Mouse (Mus musculus): ENCODE measurements around the gene Dcaf5. TPM values are rescaled to one million over a fixed set of nuclear protein-coding genes. Genes with fewer than 3 reads are reported as not detected.
"Not testable (repeated sequence)": the region's sequence is repeated elsewhere in the genome, so short reads cannot be mapped to it uniquely, and the experiment has no call there.

Gene Dcaf5
- 25.2 and 27.7 TPM in 2 replicates for polyA plus RNA-seq (2015; fragmentation: Nextera tagmentation; extraction: Ambion mirVana)

DNA sequence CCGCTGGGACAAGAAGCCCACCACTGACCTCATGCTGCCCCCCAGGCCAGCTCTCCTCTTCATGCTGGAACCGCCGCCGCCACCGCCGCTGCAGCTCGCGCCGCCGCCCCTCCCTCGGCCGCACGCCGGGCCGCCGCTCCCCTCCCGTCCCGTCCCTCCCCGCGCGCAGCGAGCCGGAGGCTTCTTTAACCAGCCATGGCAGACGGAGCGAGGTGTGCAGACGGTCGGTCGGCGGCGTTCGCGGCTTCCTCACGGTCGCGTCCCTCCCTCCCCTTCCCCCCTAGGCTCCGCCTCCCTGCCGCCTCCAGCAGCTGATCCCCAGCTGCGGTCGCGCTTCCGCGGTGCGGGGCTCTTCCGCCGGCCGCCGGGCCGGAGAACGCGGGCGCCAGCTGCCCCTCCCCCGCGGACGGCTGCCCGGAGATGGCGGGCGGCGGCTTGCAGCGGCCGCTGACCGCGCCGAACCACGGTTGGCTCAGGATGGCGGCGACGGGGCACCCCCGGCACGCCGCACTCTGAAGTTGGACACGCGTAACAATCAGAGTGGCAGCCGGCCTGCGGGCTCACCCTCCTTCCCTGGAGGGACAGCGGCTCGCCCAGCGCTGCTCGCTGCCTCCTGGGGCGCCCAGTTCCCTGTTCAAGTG is at the start of gene Dcaf5:
TSS of gene Dcaf5 (minus strand) at position 266 of the 641 bp plus-strand sequence.
- Histone ChIP-seq H3K36me3 (no peaks in the 10 kb centered on the region), H3K9me3 (no peaks in the 10 kb centered on the region), H3K4me3 (peak within 1 kb of the TSS; percentile 93), H3K4me1 (replicated peaks) (peaks cover 22% of the 10 kb centered on the region), H3K4me2 (peak within 1 kb of the TSS; percentile 69), H3K9ac (peak within 1 kb of the TSS; percentile 96), H3K27ac (peak within 1 kb of the TSS; percentile 98), H3K27me3 (no peaks in the 10 kb centered on the region)
- peak; percentile 82 for ATAC-seq (ENCODE audit: low FRiP score)
- WGBS: under 1% methylated on average over 78 of the region's 79 CpGs

DNA sequence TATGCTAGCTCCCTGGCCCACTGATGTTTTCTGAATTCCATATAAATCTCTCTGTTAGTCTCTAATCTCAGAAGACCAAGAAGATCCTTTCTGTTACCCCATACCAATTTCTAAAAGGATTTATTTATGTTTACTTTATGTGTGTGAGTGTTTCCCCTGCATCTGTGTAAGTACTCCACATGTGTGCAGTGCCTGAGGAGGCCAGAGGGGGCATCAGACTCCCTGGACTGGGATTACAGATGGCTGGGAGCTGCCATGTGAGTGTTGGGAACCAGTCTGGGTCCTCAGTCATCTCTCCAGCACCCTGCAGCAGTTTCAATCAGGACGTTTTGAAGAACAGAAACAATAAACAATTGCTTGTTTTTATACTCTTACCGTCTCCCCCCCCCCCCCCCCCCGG is 47.0 kb upstream of the Dcaf5 start:
- Histone ChIP-seq H3K9me3 (no peaks in the 10 kb centered on the region), H3K4me3 (no peak overlapping the region), H3K4me1 (replicated peaks) (no peaks in the 10 kb centered on the region), H3K36me3 (peaks cover 64% of the 10 kb centered on the region), H3K4me2 (no peak overlapping the region), H3K27ac (no peak overlapping the region), H3K9ac (no peak overlapping the region), H3K27me3 (no peaks in the 10 kb centered on the region)
- no peak for ATAC-seq (ENCODE audit: low FRiP score)
- 73% methylated on average over 3 of the region's 3 CpGs for WGBS

DNA sequence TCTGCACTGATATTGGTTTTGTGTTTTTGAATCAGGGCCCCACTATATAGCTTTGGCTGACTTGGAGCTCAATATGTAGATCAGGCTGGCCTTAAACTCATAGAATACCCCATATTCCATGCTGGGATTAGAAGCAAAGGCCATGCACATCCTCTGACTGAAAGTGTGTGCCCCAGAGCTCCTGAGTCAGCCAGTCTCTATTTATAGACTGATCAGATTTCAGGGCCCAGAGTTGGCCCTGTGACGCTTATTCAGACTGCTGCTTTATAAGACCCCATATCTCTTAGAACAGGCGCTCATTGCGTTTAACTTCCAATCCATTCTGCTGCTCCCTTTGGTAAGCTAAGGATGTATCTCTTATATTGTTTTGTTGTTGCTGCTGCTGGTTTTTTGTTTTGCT is 43.6 kb upstream of the Dcaf5 start:
- Histone ChIP-seq H3K27me3 (no peaks in the 10 kb centered on the region), H3K9me3 (no peaks in the 10 kb centered on the region), H3K4me3 (no peak overlapping the region), H3K36me3 (peaks cover 55% of the 10 kb centered on the region), H3K4me1 (replicated peaks) (no peaks in the 10 kb centered on the region), H3K9ac (no peak overlapping the region), H3K4me2 (no peak overlapping the region), H3K27ac (no peak overlapping the region)
- ATAC-seq (ENCODE audit: low FRiP score): no peak
- 87% methylated on average over 3 of the region's 3 CpGs for WGBS

DNA sequence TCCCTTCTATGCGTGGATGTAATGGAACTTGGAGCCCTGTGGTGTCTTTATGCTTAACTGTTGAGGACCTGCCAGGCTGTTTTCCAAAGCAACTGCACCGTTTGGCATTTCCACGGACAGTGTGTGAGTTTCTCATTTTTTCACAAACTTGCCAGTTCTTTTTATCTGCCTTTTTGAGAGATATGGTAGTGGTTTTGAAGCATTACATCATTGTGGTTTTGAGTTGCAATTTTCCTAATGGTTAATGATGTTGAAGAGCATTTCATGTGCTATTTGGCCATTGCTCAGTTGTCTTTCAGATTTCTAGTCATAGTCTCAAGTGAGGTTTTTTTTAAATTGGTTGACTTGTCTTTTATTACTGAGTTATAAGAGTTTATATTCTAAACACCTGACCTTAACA is 37.3 kb upstream of the Dcaf5 start:
- no peak overlapping the region for H3K9ac ChIP-seq
- 80% methylated on average over 3 of the region's 3 CpGs for WGBS
- no peak overlapping the region for H3K4me2 ChIP-seq
- no peak for ATAC-seq (ENCODE audit: low FRiP score)
- no peaks in the 10 kb centered on the region for H3K27me3 ChIP-seq
- H3K36me3 ChIP-seq: peaks cover 13% of the 10 kb centered on the region
- no peaks in the 10 kb centered on the region for H3K9me3 ChIP-seq
- no peak overlapping the region for H3K27ac ChIP-seq
- no peak overlapping the region for H3K4me3 ChIP-seq
- H3K4me1 ChIP-seq (replicated peaks): no peaks in the 10 kb centered on the region

DNA sequence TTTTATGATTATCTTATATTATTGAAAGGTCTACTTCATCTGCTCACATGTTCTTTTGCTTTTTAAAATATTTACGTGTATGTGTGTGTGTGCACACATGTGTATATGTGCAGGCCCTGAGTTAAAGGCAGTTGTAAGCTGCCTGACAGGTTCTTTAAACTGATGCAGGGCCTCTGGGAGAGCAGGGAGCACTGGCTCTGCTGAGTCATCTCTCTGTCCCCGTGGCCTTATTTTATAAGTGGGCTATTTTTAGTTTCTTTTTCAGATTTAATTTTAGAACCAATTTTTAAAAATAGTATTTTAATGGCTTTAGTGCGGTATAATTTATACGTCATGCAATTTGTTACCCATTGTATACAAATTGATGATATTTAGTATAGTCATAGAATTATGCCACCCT is 35.5 kb upstream of the Dcaf5 start:
- WGBS: 87% methylated on average over 4 of the region's 4 CpGs
- Histone ChIP-seq H3K4me2 (no peak overlapping the region), H3K9ac (no peak overlapping the region), H3K36me3 (peaks cover 9% of the 10 kb centered on the region), H3K9me3 (no peaks in the 10 kb centered on the region), H3K4me1 (replicated peaks) (no peaks in the 10 kb centered on the region), H3K27me3 (no peaks in the 10 kb centered on the region), H3K27ac (no peak overlapping the region), H3K4me3 (no peak overlapping the region)
- ATAC-seq (ENCODE audit: low FRiP score): no peak

DNA sequence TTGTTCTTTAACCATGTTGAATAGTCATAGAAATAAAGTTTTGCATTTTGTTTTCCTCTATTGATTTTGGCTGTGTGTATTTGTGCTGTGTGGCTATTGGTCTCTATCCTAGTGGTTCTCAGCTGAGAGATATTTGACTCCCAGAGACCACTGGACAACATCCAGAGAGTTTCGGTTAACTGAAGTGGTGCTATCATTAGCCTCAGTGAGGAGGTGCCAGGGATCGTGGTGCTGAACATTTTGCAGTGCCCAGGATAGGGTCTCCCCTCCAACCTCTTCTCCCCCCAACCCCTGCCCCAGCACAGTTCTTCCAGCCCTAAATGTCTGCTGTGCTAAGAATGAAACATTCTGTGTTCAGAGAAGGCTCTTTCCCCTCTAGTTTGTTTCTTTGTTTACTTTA is 33.8 kb upstream of the Dcaf5 start:
- 95% methylated on average over 2 of the region's 2 CpGs for WGBS
- ATAC-seq (ENCODE audit: low FRiP score): no peak
- Histone ChIP-seq H3K27me3 (no peaks in the 10 kb centered on the region), H3K4me1 (replicated peaks) (0 out of 2 replicates have a peak, but pooled peaks cover 2% of the 10 kb centered on the region), H3K27ac (no peak overlapping the region), H3K36me3 (no peaks in the 10 kb centered on the region), H3K4me3 (no peak overlapping the region), H3K9me3 (no peaks in the 10 kb centered on the region), H3K4me2 (no peak overlapping the region), H3K9ac (no peak overlapping the region)

DNA sequence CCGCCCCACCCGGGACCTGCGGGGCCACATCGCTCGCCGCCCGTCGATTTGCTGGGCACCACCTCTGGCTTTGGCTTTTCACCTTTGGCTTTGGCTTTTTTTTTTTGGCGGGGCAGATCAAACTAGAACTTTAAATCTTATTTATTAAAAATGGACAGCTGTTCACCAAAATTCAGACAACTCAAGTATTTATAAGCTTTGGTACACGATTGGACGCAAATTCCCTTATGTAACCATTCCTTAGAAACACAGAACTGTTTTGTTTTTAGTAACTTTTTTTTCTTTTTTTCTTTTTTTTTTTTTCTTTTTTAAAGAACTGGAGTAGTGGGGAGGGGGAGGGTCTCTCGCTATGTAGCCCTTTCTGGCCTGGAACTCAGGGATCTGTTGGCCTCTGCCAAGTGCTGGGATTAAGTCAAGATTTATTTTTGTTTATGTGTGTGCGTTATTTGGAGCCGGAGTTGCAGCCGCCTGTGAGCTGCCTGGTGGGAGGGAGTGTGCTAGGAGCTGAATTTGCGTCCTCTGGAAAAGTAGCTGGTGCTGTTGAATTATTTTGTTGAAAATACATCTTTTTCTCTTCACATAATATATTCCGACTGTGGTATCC is 27.4 kb upstream of the Dcaf5 start:
- Histone ChIP-seq H3K9me3 (no peaks in the 10 kb centered on the region), H3K27me3 (no peaks in the 10 kb centered on the region), H3K27ac (peak overlapping the region; percentile 83), H3K36me3 (no peaks in the 10 kb centered on the region), H3K4me2 (peak overlapping the region; percentile 89), H3K4me3 (peak overlapping the region; percentile 77), H3K9ac (peak overlapping the region; percentile 89), H3K4me1 (replicated peaks) (peaks cover 17% of the 10 kb centered on the region)
- no peak for ATAC-seq (ENCODE audit: low FRiP score)
- 8% methylated on average over 17 of the region's 17 CpGs for WGBS

DNA sequence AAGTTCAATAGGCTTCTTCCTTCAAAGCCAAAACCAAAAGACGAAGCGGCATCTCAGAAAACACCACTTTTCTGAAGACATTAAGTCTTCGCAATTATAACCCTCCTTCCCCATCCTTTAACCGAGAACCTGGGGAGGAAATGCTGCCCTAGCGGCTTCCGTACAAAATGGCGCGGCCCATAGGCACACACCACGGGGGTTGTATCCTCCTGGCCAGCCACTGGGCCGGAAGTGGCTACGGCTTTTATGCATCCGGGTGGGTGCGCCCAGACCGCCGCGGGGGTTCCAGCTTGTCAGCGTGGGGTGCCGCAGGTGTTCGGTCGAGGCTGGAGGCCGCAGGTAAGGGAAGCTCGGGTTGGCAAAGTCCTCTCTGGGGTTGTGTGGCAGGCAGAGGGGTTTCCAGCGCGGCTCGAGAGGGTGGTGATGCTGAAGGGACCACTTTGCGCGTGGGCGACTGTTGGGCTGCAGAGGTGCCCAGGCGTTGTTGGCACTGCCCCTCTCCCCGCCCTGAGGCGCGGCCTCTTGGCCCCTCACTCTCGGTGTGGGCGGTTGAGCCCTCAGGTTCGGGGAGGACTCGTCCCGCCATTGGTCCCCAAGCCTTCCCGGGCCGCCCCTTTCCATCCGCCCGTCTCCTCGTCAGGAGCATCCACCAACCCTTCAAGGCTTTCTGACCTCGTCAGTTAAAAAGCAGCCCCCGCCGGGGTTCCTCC is 26.7 kb upstream of the Dcaf5 start, which contains the start of gene Exd2:
TSS of gene Exd2 (plus strand) at position 154 of the 710 bp plus-strand sequence.
- H3K27ac ChIP-seq: peak within 1 kb of the TSS; percentile 83
- under 1% methylated on average over 45 of the region's 45 CpGs for WGBS
- no peaks in the 10 kb centered on the region for H3K27me3 ChIP-seq
- no peaks in the 10 kb centered on the region for H3K9me3 ChIP-seq
- H3K4me3 ChIP-seq: peak within 1 kb of the TSS; percentile 77
- peak within 1 kb of the TSS; percentile 89 for H3K9ac ChIP-seq
- peak within 1 kb of the TSS; percentile 89 for H3K4me2 ChIP-seq
- peaks cover 17% of the 10 kb centered on the region for H3K4me1 ChIP-seq (replicated peaks)
- H3K36me3 ChIP-seq: no peaks in the 10 kb centered on the region
- peak; percentile 98 for ATAC-seq (ENCODE audit: low FRiP score)

DNA sequence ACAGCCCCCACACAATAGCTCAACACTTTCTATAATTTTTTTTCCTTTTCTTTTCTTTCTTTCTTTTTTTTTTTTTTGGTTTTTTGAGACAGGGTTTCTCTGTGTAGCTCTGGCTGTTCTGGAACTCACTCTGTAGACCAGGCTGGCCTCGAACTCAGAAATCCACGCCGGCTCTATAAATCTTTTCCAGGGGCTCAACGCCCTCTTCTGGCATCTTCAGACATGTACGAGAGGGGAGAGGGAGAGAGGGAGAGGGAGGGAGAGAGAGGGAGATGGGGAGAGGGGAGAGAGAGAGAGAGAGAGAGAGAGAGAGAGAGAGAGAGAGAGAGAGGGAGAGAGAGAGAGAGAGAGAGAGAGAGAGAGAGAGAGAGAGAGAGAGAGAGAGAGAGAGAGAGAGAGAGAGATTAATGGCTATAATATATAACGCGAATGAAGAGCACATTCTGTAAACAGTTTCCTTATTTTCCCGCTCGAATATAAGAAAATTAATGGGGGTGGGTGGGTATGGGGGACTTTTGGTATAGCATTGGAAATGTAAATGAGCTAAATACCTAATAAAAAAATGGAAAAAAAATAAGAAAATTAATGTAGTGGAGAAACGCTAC is 26.0 kb upstream of the Dcaf5 start:
- Histone ChIP-seq H3K4me3 (peak overlapping the region; percentile 77), H3K4me2 (peak overlapping the region; percentile 89), H3K9ac (0 out of 2 replicates have a peak overlapping the region, but pooled peaks have one; percentile 89), H3K4me1 (replicated peaks) (peaks cover 17% of the 10 kb centered on the region), H3K27ac (peak overlapping the region; percentile 83)
- 13% methylated on average over 10 of the region's 10 CpGs for WGBS
- not testable (repeated sequence) for H3K9me3 ChIP-seq, H3K27me3 ChIP-seq, H3K36me3 ChIP-seq
- 0 out of 2 replicates have a peak, but pooled peaks have one; percentile 36 for ATAC-seq (ENCODE audit: low FRiP score)

DNA sequence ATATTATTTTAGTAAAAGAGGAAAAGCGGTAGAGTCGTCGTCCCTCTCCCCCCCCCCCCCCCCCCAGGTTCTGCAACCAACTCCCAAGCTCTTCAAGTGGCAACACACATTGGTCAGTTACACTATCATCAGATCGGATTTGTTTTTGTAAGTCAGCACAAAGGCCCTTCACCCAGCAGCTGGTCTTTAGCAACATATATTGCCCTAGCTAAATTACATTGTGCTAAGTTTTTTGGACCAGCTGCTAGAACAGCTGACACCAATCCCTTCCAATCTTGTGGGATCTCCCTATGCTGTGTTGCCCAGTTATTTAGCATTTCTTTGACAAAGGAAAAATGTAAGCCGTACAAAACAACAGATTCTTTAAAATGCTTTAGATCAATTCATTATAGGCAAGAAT is 21.6 kb upstream of the Dcaf5 start:
- Histone ChIP-seq H3K4me1 (replicated peaks) (no peaks in the 10 kb centered on the region), H3K27ac (no peak overlapping the region), H3K36me3 (no peaks in the 10 kb centered on the region), H3K27me3 (no peaks in the 10 kb centered on the region), H3K9ac (no peak overlapping the region), H3K4me3 (no peak overlapping the region), H3K9me3 (no peaks in the 10 kb centered on the region), H3K4me2 (no peak overlapping the region)
- no peak for ATAC-seq (ENCODE audit: low FRiP score)
- 85% methylated on average over 5 of the region's 5 CpGs for WGBS

DNA sequence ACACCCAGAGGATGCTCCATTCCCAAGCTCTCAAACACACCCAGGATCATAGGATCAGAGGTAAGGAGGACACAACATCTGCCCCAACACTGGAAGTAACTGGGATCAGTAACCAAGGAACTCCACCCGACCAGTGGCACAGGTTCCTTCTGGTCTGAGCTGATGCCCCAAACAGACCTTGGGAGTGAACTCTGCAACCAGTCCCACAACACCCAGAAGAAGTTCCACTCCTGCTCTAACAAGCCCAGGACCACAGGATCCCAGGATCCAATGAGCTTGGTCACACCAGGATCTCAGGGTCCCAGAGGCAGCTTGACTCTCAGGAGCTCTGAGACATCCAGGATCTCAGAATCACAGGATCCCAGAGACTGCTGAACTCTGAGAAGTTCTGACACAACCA is 17.1 kb upstream of the Dcaf5 start:
- Histone ChIP-seq H3K9ac (no peak overlapping the region), H3K4me2 (no peak overlapping the region), H3K27ac (no peak overlapping the region), H3K4me3 (no peak overlapping the region), H3K27me3 (no peaks in the 10 kb centered on the region), H3K36me3 (no peaks in the 10 kb centered on the region), H3K4me1 (replicated peaks) (no peaks in the 10 kb centered on the region), H3K9me3 (no peaks in the 10 kb centered on the region)
- ATAC-seq (ENCODE audit: low FRiP score): no peak
- WGBS: 89% methylated on average over 1 of the region's 1 CpGs

DNA sequence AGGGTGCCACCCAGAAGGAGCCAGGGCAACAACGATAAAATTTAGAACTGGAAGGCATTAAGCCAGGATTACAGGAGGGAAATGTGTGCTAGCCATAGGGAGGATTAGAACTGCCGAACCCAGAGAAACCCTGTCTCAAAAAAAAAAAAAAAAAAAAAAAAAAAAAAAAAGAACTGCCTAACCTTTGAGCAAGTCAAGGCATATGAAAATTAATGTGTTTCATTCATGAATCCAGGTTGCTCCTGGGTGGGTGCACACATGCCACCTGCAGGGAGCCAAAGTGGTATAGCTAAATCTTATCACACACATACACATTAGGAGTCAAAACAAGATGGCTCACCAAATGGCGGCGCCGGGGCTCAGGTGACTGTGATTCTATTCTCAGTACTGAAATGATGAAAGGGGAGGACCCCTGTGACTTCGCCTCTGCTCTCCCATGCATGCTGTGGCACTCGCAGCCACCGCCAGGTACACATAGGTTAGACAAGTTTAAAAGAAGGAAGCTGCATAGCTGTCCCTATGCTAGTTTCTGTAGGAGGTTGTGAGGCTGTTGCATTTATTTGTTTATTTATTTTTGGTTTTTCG is 8.2 kb upstream of the Dcaf5 start:
- no peak overlapping the region for H3K9ac ChIP-seq
- WGBS: 80% methylated on average over 9 of the region's 9 CpGs
- no peaks in the 10 kb centered on the region for H3K36me3 ChIP-seq
- no peak overlapping the region for H3K4me2 ChIP-seq
- no peaks in the 10 kb centered on the region for H3K27me3 ChIP-seq
- no peaks in the 10 kb centered on the region for H3K4me1 ChIP-seq (replicated peaks)
- H3K9me3 ChIP-seq: no peaks in the 10 kb centered on the region
- no peak overlapping the region for H3K27ac ChIP-seq
- H3K4me3 ChIP-seq: no peak overlapping the region
- ATAC-seq (ENCODE audit: low FRiP score): no peak

Measured in hindbrain, embryonic 13.5 days (tissue).